Mouse (Mus musculus): ENCODE data around the gene Galm. TPM values are rescaled to one million over a fixed set of nuclear protein-coding genes. Genes with fewer than 3 reads are reported as not detected.
"Not testable (repeated sequence)": the region's sequence is repeated elsewhere in the genome, so short reads cannot be mapped to it uniquely, and the experiment has no call there.

The Galm gene
- polyA plus RNA-seq, 1 experiment = 2.4 TPM

GRCm38 (mm10) chr17:80199160-80199778 is 72.0 kb downstream of the Galm start:
- DNase-seq (ENCODE audit: extremely low spot score in 1 of 2, low spot score in 1 of 2) = no peak

GRCm38 (mm10) chr17:80205657-80206056 is 78.4 kb downstream of the Galm start:
- DNase-seq (ENCODE audit: extremely low spot score in 1 of 2, low spot score in 1 of 2) = no peak

- no peak for DNase-seq (ENCODE audit: extremely low spot score in 1 of 2, low spot score in 1 of 2)
These were observed 79.0 kb downstream of the Galm start for GRCm38 (mm10) chr17:80206301-80206670.

DNA sequence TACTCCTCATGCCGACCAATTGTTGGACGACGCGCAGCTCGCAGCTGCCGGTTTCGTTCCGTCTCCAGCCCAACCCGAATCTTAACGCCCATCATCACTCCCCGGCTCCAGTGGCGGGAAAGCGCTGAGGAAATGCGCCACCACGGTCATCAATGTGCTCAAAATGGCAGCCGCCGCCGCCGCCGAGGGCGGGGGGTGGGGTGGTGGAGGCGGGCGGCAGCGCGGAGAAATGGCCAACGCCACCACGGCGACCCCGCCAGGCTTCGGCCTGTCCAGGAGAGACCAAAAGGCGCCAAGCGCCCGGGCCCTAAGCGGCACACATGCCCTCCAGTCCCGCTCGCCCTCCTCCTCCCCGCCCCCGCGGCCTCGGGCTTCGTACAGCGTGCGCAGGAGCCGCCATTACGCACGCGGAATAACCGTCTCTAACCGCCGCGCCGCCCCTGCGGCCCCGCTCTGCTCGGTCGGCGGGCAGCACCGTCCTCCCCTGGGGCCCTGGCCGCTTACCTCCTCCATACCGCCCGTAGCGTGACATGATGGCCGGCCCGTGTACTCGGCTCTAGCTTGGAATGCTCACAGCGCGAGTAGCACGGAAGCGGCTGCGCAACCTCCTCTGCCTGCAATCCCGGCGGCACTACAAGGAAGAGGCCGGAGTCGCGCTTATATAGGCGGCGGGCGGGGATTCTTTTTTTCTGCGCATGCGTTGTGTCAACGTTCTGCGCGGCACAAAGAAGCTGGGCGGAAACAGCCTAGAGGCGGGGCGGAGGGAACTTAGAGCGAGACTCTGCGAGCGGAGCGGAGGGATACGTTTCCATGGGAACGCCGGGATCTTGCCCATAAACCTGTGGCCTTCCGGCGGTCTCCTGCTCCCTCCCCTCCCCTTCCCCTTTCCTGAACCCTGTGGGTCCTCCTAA is 79.7 kb downstream of the Galm start, which contains the start of the genes Srsf7 and Ttc39d:
Gene Srsf7, minus strand, starts transcription at position 637 of the 911 bp plus-strand sequence.
Gene Ttc39d, plus strand, starts transcription at position 790 of the 911 bp plus-strand sequence.
- peak; percentile 96 to 99 for DNase-seq (ENCODE audit: extremely low spot score in 1 of 2, low spot score in 1 of 2)

GRCm38 (mm10) chr17:80213998-80214397 is 86.7 kb downstream of the Galm start:
- not testable (repeated sequence) for DNase-seq (ENCODE audit: extremely low spot score in 1 of 2, low spot score in 1 of 2)

- DNase-seq (ENCODE audit: extremely low spot score in 1 of 2, low spot score in 1 of 2) = no peak
These were observed 92.9 kb downstream of the Galm start for GRCm38 (mm10) chr17:80220131-80220530.

DNA sequence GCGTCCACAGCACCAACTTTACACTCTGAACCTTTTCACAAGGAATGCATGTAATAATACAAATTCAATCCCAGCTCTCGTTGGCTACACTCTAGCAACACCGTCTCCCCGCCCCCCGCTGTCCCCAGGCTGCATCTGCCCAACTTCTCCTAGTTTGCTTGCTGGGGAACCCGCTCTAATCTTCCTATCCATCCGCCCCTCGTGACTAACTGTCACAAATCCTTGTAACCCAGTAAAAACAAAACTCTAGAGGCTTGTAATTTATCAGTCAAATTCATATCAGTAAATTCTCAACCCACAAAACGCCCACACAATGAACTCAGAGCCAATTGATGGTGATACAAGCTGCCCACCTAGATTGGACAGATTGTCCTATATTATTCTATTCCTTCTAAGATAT is 93.9 kb downstream of the Galm start:
- DNase-seq (ENCODE audit: extremely low spot score in 1 of 2, low spot score in 1 of 2) = no peak

DNA sequence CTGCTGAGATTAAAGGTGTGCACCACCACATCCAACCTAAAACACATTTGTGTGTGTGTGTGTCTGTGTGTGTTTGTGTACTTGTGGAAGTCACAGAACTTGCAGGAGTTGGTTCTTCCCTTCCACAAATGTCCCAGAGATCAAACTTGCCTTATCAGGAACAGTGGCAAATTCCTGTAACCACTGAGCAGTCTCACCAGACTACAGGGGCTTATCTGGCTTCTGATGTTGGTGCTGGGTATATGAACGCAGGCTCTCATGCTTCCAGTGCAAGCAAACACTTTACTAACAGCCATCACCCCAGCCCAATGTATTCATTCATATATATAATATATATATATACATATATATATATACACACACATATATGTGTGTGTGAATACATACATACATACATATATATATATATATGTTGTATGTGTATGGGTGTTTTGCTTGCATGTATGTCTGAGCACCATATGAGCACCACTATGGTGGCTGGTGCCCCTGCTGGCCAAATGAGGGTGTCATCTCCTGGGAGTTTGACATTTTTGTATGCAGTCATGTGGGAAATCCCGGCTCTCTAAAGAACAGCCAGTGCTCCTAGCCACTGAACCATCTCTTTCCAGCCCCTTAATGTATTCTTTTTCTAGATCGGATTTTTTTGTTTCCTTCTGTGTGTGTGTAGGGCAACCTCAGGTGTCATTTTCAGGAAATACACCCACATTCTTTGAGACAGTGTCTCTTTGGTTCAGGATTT is 94.8 kb downstream of the Galm start:
- DNase-seq (ENCODE audit: extremely low spot score in 1 of 2, low spot score in 1 of 2) = no peak

- DNase-seq (ENCODE audit: extremely low spot score in 1 of 2, low spot score in 1 of 2) = no peak
These were observed 96.6 kb downstream of the Galm start for GRCm38 (mm10) chr17:80223829-80224228.

- peak; percentile 87 to 95 for DNase-seq (ENCODE audit: extremely low spot score in 1 of 2, low spot score in 1 of 2)
These were observed 97.2 kb downstream of the Galm start, which contains the start of gene Gemin6 for GRCm38 (mm10) chr17:80224326-80225116. Gene Gemin6, plus strand, starts transcription at chr17:80224441.

GRCm38 (mm10) chr17:80225142-80225541 is 97.9 kb downstream of the Galm start:
- DNase-seq (ENCODE audit: extremely low spot score in 1 of 2, low spot score in 1 of 2) = not testable (repeated sequence)

GRCm38 (mm10) chr17:80229396-80229795 is 102.1 kb downstream of the Galm start:
- no peak for DNase-seq (ENCODE audit: extremely low spot score in 1 of 2, low spot score in 1 of 2)

DNA sequence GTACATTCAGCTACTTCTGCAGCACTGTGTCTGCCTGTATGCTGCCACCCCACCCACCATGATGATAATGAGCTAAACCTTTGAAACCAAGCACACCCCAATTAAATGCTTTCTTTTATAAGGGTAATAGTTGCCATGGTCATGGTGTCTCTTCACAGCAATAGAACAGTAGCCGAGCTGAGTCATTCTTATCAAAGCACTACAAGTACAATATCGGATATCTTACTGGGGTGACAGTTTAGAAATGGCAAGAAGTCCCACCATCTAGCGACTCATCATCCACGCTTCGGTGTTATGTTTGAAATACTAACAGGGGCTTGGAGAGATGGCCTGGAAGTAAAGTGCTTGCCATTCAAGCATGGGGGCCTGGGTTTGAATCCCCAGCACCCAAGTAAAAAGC is 106.6 kb downstream of the Galm start:
- DNase-seq (ENCODE audit: extremely low spot score in 1 of 2, low spot score in 1 of 2) = no peak

- no peak for DNase-seq (ENCODE audit: extremely low spot score in 1 of 2, low spot score in 1 of 2)
These were observed 107.1 kb downstream of the Galm start for GRCm38 (mm10) chr17:80234376-80234775.

Other genes starting within 250 kb of the Galm start
- gene Atl2, start 231.3 kb upstream of the Galm start, polyA plus RNA-seq (2012; rRNA removed) = 42.5 and 45.1 TPM in 2 replicates
- gene Hnrnpll, start 65.1 kb upstream of the Galm start, polyA plus RNA-seq (2012; rRNA removed) = 50.8 and 58.0 TPM in 2 replicates
- gene Srsf7, start 79.8 kb downstream of the Galm start, polyA plus RNA-seq (2012; rRNA removed) = 154 and 185 TPM in 2 replicates
- gene Ttc39d, start 80.0 kb downstream of the Galm start, polyA plus RNA-seq (2012; rRNA removed) = 0.14 and 0.27 TPM in 2 replicates
- 6.7 and 8.4 TPM in 2 replicates for gene Gemin6, start 97.0 kb downstream of the Galm start, polyA plus RNA-seq (2012; rRNA removed)
- gene Morn2, start 162.7 kb downstream of the Galm start, polyA plus RNA-seq (2012; rRNA removed) = 36.6 and 45.5 TPM in 2 replicates
- gene Dhx57, start 163.0 kb downstream of the Galm start, polyA plus RNA-seq (2012; rRNA removed) = 28.8 and 31.5 TPM in 2 replicates
- 2.5 and 5.3 TPM in 2 replicates for gene Arhgef33, start 179.9 kb downstream of the Galm start, polyA plus RNA-seq (2012; rRNA removed)
- not detected in 2 replicates for gene Gm10190, start 246.1 kb downstream of the Galm start, polyA plus RNA-seq (2012; rRNA removed)

All from frontal cortex, adult 2 months (tissue).